Mouse (Mus musculus): Measurements from ENCODE around the gene Elk4.
A peak's percentile ranks its signal among the peaks of the same experiment; 100 is the strongest.

The Elk4 gene

DNA sequence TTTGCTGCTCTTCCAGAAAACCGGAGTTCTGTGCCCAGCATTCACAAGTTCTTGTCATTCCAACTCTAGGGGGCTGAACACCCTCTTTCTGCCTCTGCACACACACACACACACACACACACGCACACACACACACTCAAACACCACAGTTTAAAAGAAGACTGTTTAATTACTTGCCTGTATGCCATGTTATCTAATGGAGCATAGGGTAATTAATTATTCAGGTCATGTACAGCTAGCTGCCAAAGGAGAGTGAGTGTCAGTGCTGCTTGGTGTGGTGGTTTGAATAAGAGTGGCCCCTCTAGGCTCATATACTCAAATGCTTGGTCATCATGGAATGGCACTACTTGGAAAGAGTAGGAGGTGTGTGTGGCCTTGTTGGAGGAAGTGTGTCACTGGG lies 23.6 kb upstream of the Elk4 start:
- DNase-seq (ENCODE audit: low read depth, low spot score), result no peak

DNA sequence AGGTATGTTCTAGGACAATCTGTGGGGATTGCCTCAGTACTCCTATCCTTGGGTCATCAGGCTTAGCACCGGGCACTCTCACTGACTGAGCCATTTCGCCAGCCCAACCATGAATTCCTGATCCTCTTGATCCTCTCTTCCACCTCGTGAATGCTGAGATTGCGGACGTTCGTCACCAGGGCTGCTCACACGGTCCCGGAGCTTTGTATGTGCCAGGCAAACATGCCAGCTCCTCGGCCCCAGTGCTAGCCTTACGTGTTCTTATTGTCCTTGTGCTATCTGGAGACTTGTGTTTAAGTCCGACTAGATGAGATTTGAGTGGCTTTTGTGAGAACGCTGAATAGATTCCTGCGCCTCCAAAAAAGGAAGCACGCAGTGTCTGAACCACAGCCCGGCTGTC lies 20.0 kb upstream of the Elk4 start:
- no peak for DNase-seq (ENCODE audit: low read depth, low spot score)

DNA sequence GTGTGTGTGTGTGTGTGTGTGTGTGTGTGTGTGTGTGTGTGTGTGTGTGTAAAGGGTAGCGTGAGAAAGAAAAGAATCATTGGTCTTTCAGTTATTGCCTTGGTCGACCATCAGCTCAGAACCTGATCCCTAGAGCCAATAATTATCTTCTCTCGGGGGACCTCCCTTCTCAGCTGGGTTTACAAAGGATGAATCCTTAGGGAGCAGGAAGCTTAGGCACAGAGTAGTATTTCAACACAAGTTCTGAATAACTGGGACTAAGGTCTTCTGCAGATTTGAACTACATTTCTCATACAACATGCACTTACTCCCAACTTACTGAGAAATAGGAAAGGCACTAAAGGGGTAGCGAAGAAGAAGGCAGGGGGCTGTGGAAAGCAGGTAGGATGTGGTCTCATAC lies 17.9 kb upstream of the Elk4 start:
- no peak for DNase-seq (ENCODE audit: low read depth, low spot score)

DNA sequence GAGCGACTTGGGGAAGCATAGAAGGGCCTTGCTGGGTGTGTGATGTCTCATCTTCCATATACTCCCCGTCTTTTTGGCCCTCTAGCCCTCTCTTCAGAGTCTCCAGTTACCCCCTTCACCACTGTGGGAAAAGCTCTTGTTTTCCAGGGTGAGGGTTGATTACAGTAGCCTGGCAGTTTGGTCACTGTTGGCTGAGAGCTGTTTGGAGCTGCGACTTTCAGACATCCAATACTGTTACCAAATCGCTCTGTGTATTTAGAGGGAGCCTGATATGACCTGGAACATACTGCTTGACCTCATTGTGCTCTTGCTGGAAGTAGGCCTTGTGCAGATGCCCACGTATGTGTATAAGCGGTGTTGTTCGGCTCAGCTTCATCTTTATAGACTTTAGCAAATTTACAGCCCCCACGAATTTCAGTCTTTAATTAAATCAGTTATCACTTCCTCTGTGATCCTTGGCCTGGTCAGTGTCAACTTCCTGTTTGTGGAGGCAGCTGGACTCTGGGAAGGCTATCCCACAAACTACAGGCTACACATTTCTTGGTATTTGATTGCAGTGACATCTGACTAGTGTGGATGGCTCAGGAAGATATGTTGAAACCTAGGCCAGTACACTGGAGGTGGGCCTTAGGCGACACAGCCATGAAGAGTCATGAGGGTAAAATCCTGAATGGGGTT lies 17.2 kb upstream of the Elk4 start:
- no peak for DNase-seq (ENCODE audit: low read depth, low spot score)

DNA sequence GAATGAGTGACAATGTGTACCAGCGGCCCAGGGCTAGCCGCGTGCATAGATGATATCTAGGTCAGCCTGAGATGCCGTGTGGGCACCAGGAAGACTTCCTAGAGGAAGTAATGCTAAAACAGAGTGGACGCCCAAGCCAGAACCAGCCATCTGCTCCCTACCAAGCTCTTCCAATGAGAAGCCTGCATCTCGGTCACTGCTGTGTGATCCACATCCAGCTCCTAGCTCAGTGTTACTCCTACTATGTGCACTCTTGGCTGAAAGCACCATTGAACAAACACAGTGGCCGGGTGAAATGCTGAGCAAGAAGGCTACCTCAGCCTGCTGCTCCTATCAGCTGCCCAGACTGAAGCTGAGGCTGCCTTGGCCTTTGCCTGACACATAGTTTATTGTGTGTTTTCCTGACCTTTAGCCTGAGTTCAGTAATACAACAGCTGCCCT lies 14.8 kb upstream of the Elk4 start:
- DNase-seq (ENCODE audit: low read depth, low spot score), result no peak

DNA sequence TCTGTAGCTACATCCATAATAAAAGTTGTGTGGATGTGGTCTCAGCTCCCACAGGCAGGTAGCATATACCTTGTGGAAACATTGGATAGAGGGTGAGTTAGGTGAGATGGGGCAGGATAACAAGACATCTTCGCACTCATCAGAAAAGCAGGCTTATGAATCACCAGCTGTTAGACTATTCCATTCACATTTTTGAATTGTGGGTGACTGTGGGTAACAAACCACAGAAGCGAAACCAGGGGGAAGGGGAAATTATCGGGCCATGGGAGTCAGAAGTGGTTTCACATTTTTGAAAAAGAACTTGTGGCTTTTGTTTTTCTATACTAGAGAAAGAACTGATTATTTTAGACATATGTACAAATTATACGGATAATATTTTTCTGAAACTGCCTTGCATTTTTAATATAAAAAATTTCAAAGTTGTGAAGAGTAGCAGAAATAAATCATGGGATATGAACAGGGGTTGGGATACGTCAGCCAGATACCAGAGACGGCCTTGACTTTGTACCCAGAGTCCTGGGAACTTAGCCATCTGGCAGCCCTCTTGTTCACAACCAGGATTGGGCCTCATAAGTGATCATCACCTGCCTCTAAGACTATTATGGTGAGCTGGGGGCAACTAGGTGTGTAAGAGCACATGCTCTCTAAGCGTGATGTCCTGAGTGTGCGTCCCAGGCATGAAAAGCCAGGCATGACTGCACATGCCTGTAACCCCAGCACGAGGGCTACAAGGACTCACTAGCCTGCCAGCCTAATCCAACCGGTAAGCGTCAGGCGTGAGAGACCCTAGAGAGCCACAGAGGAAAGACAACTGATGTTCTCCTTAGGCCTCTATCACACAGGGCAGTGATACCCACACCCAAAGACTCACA lies 14.0 kb upstream of the Elk4 start:
- no peak for DNase-seq (ENCODE audit: low read depth, low spot score)

DNA sequence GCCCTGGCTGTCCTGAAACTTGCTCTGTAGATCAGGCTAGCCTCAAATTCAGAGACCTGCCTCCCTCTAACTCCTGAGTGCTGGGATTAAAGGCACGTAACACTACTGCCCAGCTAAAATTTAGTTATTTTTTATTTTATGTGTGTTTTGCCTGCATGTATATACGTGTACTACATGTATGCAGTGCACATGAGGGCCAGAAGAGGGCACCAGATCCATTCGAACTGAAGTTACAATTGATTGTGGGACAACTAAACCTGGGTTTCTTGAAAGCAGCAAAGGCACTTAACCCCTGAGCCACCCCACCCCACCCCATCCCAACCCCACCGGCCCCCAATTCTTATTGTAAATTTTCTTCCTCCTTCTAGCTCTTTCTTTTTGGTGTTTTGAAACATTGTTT lies 12.3 kb upstream of the Elk4 start:
- no peak for DNase-seq (ENCODE audit: low read depth, low spot score)

DNA sequence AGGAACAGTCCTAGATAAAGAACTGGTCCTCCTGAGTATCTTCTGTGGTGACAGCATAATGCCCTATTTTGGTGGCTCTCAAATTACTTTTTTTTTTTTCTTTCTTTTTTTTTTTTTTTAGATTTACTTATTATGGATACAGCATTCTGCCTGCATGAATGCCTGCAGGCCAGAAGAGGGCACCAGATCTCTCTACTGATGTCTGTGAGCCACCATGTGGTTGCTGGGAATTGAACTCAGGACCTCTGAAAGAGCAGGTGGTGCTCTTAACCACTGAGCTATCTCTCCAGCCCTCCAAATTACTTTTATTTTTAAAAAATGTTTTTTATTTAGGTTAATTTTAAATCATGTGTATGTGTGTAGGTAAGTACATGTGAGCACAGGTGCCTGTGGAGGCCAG lies 6.9 kb upstream of the Elk4 start:
- DNase-seq (ENCODE audit: low read depth, low spot score), result no peak

DNA sequence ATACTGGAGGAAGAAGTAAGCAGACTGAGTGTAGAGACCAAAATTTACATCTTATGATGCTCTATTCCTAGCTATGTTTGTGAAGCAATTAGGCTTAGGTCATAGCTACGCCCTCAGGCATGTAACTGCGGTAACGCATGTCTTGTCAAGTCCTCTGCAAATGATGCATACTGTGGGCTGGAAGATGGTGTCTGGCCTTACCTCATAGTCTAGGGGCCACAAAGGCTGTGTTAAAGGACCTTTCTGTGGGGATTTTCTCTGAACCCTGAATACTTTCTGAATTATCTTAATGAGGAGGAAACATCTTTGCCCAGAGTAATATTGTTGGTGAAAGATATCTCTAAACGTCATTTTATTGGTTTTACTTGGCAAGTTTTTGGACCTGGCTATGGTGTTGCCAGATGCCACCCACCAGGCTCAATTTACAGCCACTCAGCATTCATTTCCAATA lies 5.5 kb upstream of the Elk4 start:
- DNase-seq (ENCODE audit: low read depth, low spot score), result no peak

DNA sequence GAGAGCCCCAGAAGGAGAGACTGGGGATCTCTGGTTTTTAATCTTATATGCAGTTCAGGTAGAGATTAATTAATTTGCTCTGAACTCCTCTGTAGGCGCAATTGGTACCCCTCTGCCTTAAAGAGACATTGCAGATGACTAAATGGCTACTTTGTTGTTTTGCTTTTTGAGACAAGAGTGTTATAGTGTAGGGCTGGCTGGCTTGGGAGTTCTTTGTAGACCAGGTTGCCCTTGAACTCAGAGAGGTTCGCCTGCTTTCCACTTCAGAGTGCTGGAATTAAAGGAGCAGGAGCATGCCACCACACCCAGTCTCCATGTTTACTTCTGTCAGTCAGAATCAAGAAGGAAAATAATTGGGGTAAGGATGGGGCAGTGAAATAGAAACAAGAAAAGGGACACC lies 4.3 kb upstream of the Elk4 start:
- DNase-seq (ENCODE audit: low read depth, low spot score), result no peak

DNA sequence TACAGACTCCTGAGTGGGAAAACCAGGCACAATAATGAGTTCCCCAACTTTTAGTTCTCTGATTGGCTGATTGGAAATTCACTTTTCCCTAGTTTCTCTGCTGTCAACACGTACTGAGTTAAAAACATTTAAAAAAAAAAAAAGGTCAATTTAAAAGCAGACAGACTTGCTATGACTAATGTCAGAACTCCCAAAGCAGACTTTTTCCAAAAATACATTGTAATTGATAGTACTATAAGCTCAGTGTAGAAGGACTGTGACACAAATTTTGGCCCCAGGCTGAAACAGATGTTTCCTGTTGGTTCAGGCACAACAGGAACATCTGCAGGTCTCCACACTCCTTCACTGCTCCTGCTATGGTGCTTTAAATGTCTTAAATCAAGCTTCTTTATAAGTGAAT lies 3.6 kb upstream of the Elk4 start:
- DNase-seq (ENCODE audit: low read depth, low spot score), result no peak

DNA sequence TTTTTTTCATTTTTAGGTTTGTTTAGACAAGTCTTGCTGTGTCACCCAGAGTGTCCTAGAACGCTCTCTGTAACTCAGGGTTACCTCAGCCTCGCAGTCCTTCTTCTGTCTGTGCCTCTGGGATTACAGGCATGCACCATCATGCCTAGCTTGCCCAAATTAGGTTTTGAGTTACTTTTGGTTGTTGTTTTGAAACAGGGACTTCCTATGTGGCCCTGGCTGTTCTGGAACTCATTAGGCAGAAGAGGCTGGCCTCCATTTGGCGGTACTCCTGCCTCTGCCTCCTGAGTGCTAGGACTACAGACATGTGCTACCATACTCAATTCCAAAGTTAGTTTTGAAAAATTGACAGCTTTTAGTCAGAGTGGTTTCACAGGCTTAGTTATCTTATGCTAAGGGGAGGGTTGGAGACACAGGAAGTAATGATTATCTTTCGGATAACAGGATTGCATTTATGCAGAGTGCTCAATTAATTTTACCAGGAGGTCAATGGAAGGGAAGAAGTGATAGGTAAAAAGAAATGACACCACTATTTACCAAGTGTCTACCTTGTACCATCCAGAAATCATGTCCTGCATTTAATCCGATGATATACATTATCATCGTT lies 2.7 kb upstream of the Elk4 start:
- DNase-seq (ENCODE audit: low read depth, low spot score), result no peak

DNA sequence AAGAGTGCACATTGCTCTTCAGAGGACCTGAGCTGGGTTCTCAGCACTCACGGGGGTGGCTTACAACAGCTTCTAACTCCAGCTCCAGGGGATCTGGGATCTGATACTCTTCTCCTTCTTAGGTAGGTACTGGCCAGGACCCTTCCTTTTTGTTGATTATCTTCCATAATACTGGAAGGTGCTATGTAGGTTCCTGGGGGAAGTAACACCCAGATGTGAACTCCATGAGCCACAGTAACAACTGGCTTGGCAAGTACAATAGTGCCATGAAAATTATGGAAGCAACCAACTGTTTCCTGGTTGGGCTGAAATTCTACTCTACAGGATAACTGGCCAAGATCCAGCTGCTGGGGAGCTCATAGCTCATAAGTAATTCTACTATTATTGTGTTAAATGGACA lies 1.9 kb upstream of the Elk4 start:
- no peak for DNase-seq (ENCODE audit: low read depth, low spot score)

DNA sequence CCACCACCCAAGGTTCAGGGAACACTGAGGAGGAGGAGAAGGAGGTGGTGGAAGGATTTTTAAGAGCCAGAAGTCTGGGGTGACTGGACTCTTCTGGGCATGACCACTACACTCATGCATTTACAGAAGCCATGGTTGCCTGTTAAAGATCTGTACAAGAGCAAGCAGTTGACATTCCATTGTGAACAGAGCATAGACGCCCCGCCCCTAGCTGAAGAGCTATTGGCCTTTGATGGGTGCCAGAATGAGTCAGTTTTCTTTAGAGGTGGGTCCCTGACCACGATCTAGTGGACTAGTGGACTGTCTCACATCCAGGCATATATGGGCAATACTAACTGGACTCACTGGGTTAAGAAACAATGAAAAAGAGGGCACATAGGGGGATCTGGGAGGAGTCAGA lies 1.4 kb upstream of the Elk4 start:
- DNase-seq (ENCODE audit: low read depth, low spot score), result no peak

DNA sequence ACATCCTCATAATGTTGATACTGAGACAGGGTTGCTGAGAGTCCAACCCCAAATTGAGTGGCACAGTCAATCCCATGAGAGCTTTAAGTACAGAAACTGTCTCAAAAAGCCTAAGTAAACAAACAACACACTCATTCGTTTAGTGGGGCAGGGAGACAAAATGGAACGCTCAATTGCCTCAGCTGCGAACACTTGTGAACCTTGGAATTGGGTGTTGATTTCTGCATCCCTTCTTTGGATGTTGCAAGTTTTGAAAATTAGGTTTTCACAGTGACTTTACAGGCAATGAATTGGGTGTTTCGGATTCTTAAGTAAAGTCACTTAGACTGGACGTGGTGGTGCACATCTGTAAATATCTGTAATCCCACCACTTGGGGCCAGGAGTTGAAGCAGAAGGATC lies 686 bp upstream of the Elk4 start:
- DNase-seq (ENCODE audit: low read depth, low spot score), result no peak

DNA sequence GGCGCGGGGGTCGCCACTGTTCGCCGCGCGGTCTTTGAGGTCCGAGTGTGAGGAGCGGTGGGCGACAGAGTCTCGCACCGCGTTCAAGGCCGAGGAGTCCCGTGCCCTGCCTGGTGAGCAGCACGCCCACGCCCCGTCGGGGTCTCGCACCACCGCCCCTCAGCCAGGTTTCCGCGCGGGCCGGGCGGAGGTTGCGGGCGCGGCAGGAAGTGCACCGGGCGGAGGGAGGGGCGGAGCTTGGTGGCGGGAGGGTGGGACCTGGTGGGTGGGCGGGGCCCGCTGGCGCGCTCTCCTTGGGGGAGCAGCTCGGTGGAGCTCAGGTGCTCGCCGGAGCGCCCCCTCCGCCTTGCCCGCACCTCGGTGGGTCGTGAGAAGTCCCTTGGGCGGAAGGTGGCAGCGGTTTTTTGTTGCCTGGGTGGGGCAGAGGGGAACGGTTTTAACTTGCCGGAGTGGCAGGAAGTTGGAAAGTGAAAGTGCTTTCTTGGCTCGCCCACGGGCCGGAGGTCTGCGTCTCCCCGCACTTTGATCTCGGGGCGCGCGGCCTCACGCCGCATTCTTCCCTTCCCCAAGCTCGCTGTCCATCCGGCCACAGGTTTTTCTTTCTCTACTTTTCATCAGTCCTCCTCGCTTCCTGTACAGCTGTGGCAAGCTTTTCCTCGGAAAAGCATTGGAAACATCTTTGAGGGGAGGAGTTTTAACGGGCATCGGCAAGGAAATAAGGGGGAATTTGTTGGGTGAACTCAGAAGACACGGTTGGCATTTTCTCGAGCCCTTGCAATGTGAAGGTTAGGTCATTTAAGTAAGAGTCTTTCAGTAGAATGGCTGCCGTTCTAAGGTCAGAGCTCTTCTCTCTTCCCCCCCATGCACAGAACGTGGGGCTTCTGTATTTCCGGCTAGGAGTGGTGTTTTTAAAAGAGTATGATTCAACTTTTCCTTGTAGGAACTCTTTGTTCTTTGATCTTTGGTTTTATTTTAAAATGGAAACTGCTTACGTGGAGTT lies 721 bp downstream of the Elk4 start:
- DNase-seq (ENCODE audit: low read depth, low spot score), result peak; percentile 79

DNA sequence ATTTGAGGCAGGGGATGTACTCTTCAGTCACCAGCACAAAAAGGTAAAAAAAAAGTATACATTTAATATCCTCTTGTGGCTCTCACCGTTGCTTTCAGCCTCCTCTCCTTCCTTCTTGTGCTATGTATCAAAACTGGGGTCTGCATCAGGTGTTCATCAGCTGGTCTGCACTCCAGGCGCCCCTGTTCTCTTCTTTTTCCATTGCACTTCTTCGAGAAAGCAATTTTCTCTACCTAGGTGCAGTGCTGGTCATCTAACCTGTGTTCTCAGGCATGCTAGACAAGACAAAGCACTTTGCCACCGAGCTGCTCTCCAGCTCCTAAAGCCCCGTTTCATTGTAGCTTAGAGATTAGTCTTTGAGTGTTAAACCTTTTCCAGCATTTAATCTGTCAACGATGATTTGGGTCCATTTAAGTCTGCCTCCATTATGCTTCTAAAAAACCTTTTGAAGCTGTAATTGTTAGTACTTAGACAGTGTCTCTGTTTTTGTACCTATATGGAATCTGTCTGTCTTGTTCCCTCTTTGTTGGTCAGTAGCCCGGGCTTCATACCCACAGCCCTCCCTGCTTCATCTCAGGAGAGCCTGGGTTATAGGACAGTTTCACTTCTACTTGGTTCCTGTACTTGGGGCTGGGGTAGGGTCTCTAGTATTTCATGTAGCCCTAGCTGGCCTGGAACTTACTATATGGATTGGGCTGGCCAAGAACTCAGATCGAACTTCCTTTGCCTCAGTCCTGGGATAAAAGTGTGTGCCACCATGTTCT lies 1.7 kb downstream of the Elk4 start:
- DNase-seq (ENCODE audit: low read depth, low spot score), result no peak

DNA sequence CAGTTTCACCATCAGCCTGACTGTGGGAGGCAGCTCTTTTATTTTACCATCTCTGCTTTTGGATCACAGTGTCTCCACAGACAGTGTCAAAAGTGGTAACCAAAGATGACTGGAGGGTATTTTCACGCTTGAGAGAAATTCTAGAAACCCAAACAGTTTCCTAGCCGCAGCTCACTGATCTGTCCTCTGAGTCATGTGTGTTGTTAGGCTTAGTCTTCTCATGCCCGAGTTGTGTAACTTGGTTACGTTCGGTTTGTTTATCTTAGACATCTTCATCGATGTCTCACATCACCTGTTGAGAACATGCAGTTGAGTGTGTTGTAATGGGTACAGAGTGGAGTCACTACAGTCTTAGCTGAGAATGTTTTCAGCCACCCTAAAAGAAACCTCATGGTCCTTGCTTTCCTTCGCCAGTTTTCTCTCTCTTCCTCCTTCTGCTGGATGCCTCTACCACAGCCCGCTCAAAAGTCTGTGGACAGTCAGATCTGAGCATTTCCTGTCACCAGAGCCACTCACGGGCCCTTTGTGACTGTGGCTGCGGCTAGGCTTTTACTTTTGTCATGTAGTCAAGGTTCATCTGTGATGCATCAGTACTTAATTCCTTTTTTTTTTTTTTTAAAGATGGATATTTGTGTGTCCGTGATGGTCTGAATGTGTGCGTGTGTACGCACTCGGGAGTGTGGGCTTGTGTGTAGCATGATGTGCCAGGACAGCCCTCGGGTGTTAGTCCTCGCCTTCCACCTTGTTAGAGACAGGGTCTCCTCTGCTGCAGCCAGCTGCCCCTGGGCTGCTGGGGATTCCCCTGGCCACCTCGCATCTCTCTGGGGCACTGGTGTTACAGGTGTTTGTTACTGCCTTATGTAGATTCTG lies 3.5 kb downstream of the Elk4 start:
- DNase-seq (ENCODE audit: low read depth, low spot score), result no peak

DNA sequence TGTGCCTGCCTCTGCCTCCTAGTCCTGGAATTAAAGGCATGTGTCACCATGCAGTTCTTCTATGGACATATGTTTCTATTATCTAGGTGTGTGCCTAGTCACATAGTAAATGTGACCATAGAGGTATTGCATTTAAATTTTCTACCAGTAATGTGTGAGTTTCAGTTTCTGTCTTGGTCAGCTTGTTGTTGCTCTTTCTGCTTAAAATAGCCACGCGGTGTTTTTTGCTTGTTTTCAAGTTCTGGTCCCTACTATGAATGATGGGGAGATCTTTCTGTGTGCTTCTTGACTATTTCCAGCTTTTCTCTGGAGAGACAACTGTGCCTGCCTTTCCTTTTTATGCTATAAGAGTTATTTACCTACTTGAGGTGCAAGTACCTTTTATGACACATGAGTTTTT lies 4.4 kb downstream of the Elk4 start:
- no peak for DNase-seq (ENCODE audit: low read depth, low spot score)

DNA sequence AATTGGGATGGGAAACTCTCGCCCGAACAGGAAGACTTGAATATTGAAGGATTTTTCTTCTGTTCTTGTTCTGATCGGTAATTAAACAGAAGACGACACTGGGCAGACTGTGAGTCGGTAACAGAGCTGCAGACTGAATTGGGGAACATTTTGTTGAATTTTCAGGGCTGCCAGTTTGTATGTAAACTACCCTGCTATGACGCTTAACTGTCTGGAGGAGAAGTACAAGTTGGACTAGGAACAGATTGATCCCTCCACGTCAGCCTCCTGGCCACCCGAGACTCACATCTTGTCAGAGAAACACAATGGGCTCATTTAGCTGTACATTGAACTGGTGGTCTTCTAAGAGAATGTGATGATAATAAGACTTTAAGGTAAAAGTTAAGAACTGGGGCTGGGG lies 5.5 kb downstream of the Elk4 start:
- DNase-seq (ENCODE audit: low read depth, low spot score), result no peak
